Mouse (Mus musculus): ENCODE data around the gene Srrm1. TPM values are rescaled to one million over a fixed set of nuclear protein-coding genes. Genes with fewer than 3 reads are reported as not detected.
"Not testable (repeated sequence)": the region's sequence is repeated elsewhere in the genome, so short reads cannot be mapped to it uniquely, and the experiment has no call there.

Gene Srrm1
- total and polyA plus RNA-seq, 3 experiments, result 25.0 to 58.2 (median 53.8) TPM

DNA sequence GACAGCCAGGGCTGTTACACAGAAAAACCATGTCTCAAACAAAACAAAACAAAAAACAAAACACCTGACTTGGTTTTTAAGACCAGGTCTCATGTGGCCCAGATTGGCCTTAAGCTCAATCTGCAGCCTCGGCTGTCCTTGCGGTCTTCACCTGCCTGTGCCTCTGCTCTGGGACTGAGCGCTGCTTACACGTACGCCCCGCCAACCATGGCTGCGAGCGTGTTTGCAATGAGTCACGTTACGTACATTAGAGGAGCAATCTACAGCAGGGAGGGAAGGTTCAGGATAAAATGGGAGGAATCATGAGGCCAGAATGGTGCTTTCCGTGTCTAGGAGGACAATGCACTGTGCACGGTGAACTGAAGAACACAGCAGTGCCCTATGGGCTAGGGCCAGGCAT, 8.6 kb upstream of the Srrm1 start:
- no peak overlapping the region for H3K9ac ChIP-seq (ENCODE audit: low read depth, low read length)
- 92% methylated on average over 12 of the region's 12 CpGs for WGBS
- no peak overlapping the region for H3K4me3 ChIP-seq
- no peak for TF ChIP-seq CTCF (IDR thresholded peaks at IDR 0.05)
- no peak for TF ChIP-seq EP300 (IDR thresholded peaks at IDR 0.05; ENCODE audit: insufficient read depth, low read depth, low read length)
- no peak for TF ChIP-seq POLR2A (IDR thresholded peaks at IDR 0.05; ENCODE audit: insufficient read depth, low read depth, low read length)
- no peak overlapping the region for H3K27ac ChIP-seq
- no peaks in the 10 kb centered on the region for H3K4me1 ChIP-seq (ENCODE audit: control insufficient read depth, insufficient read depth, low read length)
- DNase-seq, result no peak
- no peaks in the 10 kb centered on the region for H3K27me3 ChIP-seq (ENCODE audit: control insufficient read depth, insufficient read depth, low read length)
- intact Hi-C loops (cut with DNase I), result no loop called here
- H3K79me2 ChIP-seq (replicated peaks; ENCODE audit: control insufficient read depth, insufficient read depth, low read length), result no peaks in the 10 kb centered on the region
- H3K36me3 ChIP-seq (ENCODE audit: control insufficient read depth, insufficient read depth, low read length), result no peaks in the 10 kb centered on the region

DNA sequence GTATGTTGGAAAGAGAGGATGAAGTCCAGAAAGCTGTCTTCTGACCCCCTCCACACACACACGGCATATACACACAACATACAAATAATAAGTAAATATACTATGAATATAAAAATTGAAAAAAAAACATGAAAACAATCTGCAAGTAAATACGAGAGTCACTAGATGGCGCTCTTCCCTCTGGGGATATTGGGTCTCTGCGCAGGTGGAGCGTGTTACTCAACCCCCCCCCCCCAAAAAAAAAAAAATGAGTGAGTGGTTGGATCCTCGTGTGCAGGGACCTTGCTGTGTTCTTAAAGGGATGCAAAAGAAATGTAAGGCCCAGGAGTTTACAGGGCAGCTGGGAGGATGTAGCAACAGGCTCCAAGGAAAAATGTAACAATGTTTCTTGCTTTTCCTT, 5.6 kb upstream of the Srrm1 start:
- no peaks in the 10 kb centered on the region for H3K36me3 ChIP-seq (ENCODE audit: control insufficient read depth, insufficient read depth, low read length)
- no peak overlapping the region for H3K4me3 ChIP-seq
- WGBS, result 1% methylated on average over 6 of the region's 6 CpGs
- no peak for TF ChIP-seq POLR2A (IDR thresholded peaks at IDR 0.05; ENCODE audit: insufficient read depth, low read depth, low read length)
- no peak for TF ChIP-seq EP300 (IDR thresholded peaks at IDR 0.05; ENCODE audit: insufficient read depth, low read depth, low read length)
- peak; percentile 78 for TF ChIP-seq CTCF (IDR thresholded peaks at IDR 0.05)
- no peak for DNase-seq
- H3K27me3 ChIP-seq (ENCODE audit: control insufficient read depth, insufficient read depth, low read length), result no peaks in the 10 kb centered on the region
- no peaks in the 10 kb centered on the region for H3K79me2 ChIP-seq (replicated peaks; ENCODE audit: control insufficient read depth, insufficient read depth, low read length)
- H3K9ac ChIP-seq (ENCODE audit: low read depth, low read length), result no peak overlapping the region
- peaks cover 3% of the 10 kb centered on the region for H3K4me1 ChIP-seq (ENCODE audit: control insufficient read depth, insufficient read depth, low read length)
- intact Hi-C loops (cut with DNase I), result loop anchor here (1.0 to 10.0 kb wide), 2 partner anchors 53 to 496 kb away; partner anchors contain the start of gene Srsf10
- H3K27ac ChIP-seq, result no peak overlapping the region

DNA sequence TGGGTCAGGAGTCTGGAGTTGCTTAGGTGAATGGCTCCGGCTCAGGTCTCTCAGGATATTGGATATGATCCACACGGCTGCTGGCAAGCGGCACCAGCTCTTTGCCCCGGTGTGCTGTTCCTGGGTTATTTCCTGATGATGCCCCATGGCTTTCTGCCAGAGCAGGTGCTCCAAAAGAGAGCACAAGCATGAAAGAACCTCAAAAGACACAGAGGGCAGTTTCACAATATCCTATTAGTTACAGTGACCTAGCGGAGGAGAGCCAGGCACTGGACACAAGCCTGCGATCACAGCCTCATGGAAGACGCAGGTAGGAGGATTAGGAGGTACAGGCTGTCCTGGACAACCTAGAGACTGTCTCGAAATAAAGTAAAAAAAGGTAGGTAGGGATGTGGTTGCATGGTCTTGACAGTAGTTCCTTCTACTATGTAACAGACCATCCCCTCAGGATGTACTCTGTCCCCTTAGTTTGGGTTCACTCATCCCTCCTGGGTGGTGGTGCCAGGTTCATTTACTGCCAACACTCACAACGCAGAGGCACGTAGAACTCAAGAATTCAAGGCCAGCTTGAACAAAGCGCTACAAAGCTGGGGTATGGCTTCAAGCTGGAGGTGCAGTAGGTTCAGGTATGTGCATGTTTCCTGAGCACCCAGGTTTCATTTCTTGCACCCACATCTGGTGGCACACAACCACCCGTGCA, 4.2 kb upstream of the Srrm1 start:
- no peak for DNase-seq
- Histone ChIP-seq H3K4me3 (no peak overlapping the region), H3K9ac (ENCODE audit: low read depth, low read length) (no peak overlapping the region), H3K36me3 (ENCODE audit: control insufficient read depth, insufficient read depth, low read length) (no peaks in the 10 kb centered on the region), H3K79me2 (replicated peaks; ENCODE audit: control insufficient read depth, insufficient read depth, low read length) (no peaks in the 10 kb centered on the region), H3K4me1 (ENCODE audit: control insufficient read depth, insufficient read depth, low read length) (peaks cover 3% of the 10 kb centered on the region), H3K27me3 (ENCODE audit: control insufficient read depth, insufficient read depth, low read length) (no peaks in the 10 kb centered on the region), H3K27ac (no peak overlapping the region)
- TF ChIP-seq POLR2A (IDR thresholded peaks at IDR 0.05; ENCODE audit: insufficient read depth, low read depth, low read length), result no peak
- no peak for TF ChIP-seq CTCF (IDR thresholded peaks at IDR 0.05)
- no peak for TF ChIP-seq EP300 (IDR thresholded peaks at IDR 0.05; ENCODE audit: insufficient read depth, low read depth, low read length)
- WGBS, result 70% methylated on average over 12 of the region's 12 CpGs
- intact Hi-C loops (cut with DNase I), result loop anchor here (10.0 kb wide), 1 partner anchor 497 kb away; the partner anchor contains the start of gene Srsf10

DNA sequence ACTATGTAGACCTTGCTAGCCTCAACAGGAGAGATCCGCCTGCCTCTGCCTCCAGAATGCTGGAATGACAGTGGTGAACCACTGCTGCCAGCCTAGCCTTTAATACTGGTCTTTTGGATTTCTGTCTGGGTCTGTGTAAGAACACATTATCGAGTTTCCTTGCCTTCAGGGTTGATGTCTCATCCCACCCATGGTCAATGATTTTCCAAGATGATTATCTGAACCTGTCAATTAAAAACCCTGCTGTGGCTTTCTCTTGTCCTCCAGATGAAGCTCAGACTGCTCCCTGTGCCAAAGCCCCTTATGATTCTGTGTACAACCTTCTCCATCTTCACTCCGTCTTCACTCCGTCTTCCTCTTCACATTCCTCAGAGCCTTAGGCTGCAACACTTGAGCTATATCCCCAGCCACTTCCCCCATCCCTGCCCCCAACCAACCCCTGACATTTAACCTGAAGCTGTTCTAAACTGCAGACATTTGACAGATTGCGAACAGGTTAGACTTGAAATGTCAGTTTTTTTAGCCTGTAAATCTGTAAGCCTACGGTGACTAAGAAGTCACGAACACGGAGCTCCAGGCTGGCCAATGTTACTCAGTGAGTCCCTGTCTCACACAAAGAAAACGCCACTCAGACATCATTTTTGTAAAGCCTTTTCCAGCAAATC, 2.9 kb upstream of the Srrm1 start:
- no peak for TF ChIP-seq EP300 (IDR thresholded peaks at IDR 0.05; ENCODE audit: insufficient read depth, low read depth, low read length)
- no peak for TF ChIP-seq POLR2A (IDR thresholded peaks at IDR 0.05; ENCODE audit: insufficient read depth, low read depth, low read length)
- TF ChIP-seq CTCF (IDR thresholded peaks at IDR 0.05), result no peak
- Histone ChIP-seq H3K4me1 (ENCODE audit: control insufficient read depth, insufficient read depth, low read length) (peaks cover 7% of the 10 kb centered on the region), H3K27me3 (ENCODE audit: control insufficient read depth, insufficient read depth, low read length) (no peaks in the 10 kb centered on the region), H3K9ac (ENCODE audit: low read depth, low read length) (no peak overlapping the region), H3K4me3 (no peak overlapping the region), H3K79me2 (replicated peaks; ENCODE audit: control insufficient read depth, insufficient read depth, low read length) (peaks cover 4% of the 10 kb centered on the region), H3K27ac (no peak overlapping the region), H3K36me3 (ENCODE audit: control insufficient read depth, insufficient read depth, low read length) (no peaks in the 10 kb centered on the region; the same call in 1 of the 2 replicates)
- intact Hi-C loops (cut with DNase I), result loop anchor here (10.0 kb wide), 1 partner anchor 499 kb away; the partner anchor contains the start of gene Srsf10
- no peak for DNase-seq
- WGBS, result 75% methylated on average over 9 of the region's 9 CpGs

DNA sequence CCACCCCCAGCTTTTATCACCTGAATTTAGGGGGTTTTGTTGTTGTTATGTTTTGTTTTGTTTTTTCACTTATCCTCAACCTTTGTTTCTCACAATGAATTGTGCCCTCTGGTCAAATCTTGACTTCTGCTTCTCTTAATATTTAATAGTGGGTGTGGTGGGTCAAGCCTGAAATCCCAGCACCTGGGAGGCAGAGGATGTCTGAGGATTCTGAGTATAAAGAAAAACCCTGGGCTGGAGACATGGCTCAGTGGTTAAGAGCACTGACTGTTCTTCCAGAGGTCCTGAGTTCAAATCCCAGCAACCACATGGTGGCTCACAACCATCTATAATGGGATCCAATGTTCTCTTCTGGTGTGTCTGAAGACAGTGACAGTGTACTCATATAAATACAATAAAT, 1.6 kb upstream of the Srrm1 start:
- H3K4me1 ChIP-seq (ENCODE audit: control insufficient read depth, insufficient read depth, low read length), result not testable (repeated sequence)

More for the DNA sequence above, 1.6 kb upstream of the Srrm1 start:
- H3K4me3 ChIP-seq; H3K79me2 ChIP-seq (replicated peaks; ENCODE audit: control insufficient read depth, insufficient read depth, low read length); H3K36me3 ChIP-seq (ENCODE audit: control insufficient read depth, insufficient read depth, low read length); H3K9ac ChIP-seq (ENCODE audit: low read depth, low read length); H3K27me3 ChIP-seq (ENCODE audit: control insufficient read depth, insufficient read depth, low read length); DNase-seq; H3K27ac ChIP-seq: not testable (repeated sequence)
- intact Hi-C loops (cut with DNase I), result loop anchor here (10.0 kb wide), 1 partner anchor 500 kb away; the partner anchor contains the start of gene Srsf10
